Mouse (Mus musculus) MEL (cell line): ENCODE results near the gene Smg5. TPM values are rescaled to one million over a fixed set of nuclear protein-coding genes. Genes with fewer than 3 reads are reported as not detected.

Experiments
- DNase-seq: peaks from one replicate; pipeline ENCODE4 v3.0.0; 2011; ENCODE audit warnings: low read depth, low spot score
- H3K27ac ChIP-seq: 2 replicates; pipeline ENCODE4 v1.5.1; 2012; ENCODE audit warnings: low read depth, mild to moderate bottlenecking, control low read depth, low read length, moderate library complexity; ENCODE audit not compliant: control insufficient read depth
- H3K27me3 ChIP-seq, 2 experiments: fragments of 150-350 bp in 1 of 2; sonication (generic) in 1 of 2; 2 replicates each; pipeline ENCODE4 v1.6.1; 2012; ENCODE audit warnings: low read length in 2 of 2, mild to moderate bottlenecking in 2 of 2, improper control_type of control experiment in 1 of 2, moderate library complexity in 1 of 2; ENCODE audit not compliant: insufficient read depth in 2 of 2, control insufficient read depth in 1 of 2
- H3K36me3 ChIP-seq, 2 experiments: 2 replicates each; pipeline ENCODE4 v1.6.1; 2012 to 2014; ENCODE audit warnings: low read length in 2 of 2, improper control_type of control experiment in 1 of 2, inconsistent platforms in 1 of 2, mild to moderate bottlenecking in 1 of 2; ENCODE audit not compliant: insufficient read depth in 2 of 2, control insufficient read depth in 1 of 2
- H3K4me1 ChIP-seq, 2 experiments: fragments of 150-350 bp in 1 of 2; sonication (generic) in 1 of 2; 2 replicates each; pipeline ENCODE4 v1.6.1; 2012; ENCODE audit warnings: low read length in 2 of 2, improper control_type of control experiment in 1 of 2, mild to moderate bottlenecking in 1 of 2; ENCODE audit not compliant: insufficient read depth in 2 of 2, control insufficient read depth in 1 of 2
- H3K4me3 ChIP-seq, 2 experiments: fragments of 150-350 bp in 1 of 2; sonication (generic) in 1 of 2; 2 replicates each; pipeline ENCODE4 v1.5.1; 2012; ENCODE audit warnings: low read depth in 2 of 2, low read length in 2 of 2, mild to moderate bottlenecking in 2 of 2, moderate library complexity in 2 of 2, control low read depth in 1 of 2, improper control_type of control experiment in 1 of 2; ENCODE audit not compliant: control insufficient read depth in 1 of 2, insufficient read depth in 1 of 2
- H3K79me2 ChIP-seq: 2 replicates; pipeline ENCODE4 v1.6.1; 2012; ENCODE audit warnings: mild to moderate bottlenecking, low read length, moderate library complexity; ENCODE audit not compliant: control insufficient read depth, poor library complexity, insufficient read depth
- H3K9ac ChIP-seq: 2 replicates; pipeline ENCODE4 v1.6.1; 2012; ENCODE audit warnings: low read depth, mild to moderate bottlenecking, control low read depth, low read length, moderate library complexity; ENCODE audit not compliant: control insufficient read depth, poor library complexity, severe bottlenecking
- H3K9me3 ChIP-seq: fragments of 150-350 bp; sonication (generic); replicated peaks from 2 replicates; pipeline ENCODE4 v1.6.1; 2012; ENCODE audit warnings: mild to moderate bottlenecking, low read length, improper control_type of control experiment, moderate library complexity; ENCODE audit not compliant: insufficient read depth
- BHLHE40 ChIP-seq: IDR thresholded peaks from 2 replicates; pipeline ENCODE4 v1.6.1; 2012; ENCODE audit warnings: low read depth, mild to moderate bottlenecking, inconsistent platforms, low read length, improper control_type of control experiment, borderline replicate concordance
- CHD1 ChIP-seq: IDR thresholded peaks from 2 replicates; pipeline ENCODE4 v1.6.1; 2012; ENCODE audit warnings: low read depth, mild to moderate bottlenecking, inconsistent platforms, low read length, improper control_type of control experiment
- CHD2 ChIP-seq: IDR thresholded peaks from 2 replicates; pipeline ENCODE4 v1.6.1; 2011; ENCODE audit warnings: low read length, improper control_type of control experiment
- CTCF ChIP-seq, 3 experiments: IDR thresholded peaks in 2 of 3; conservative IDR thresholded peaks in 1 of 3; 2 replicates each; pipeline ENCODE4 v1.5.1; 2011 to 2012; ENCODE audit warnings: low read length in 3 of 3, low read depth in 2 of 3, mild to moderate bottlenecking in 2 of 3, improper control_type of control experiment in 1 of 3, inconsistent platforms in 1 of 3, mixed read lengths in 1 of 3, moderate library complexity in 1 of 3; ENCODE audit not compliant: control insufficient read depth in 1 of 3, insufficient read depth in 1 of 3, poor library complexity in 1 of 3, severe bottlenecking in 1 of 3
- EP300 ChIP-seq, 2 experiments: IDR thresholded peaks; 2 replicates each; pipeline ENCODE4 v1.6.1; 2011; ENCODE audit warnings: improper control_type of control experiment in 2 of 2, low read length in 2 of 2, low read depth in 1 of 2, mild to moderate bottlenecking in 1 of 2
- GATA1 ChIP-seq: IDR thresholded peaks from 2 replicates; pipeline ENCODE4 v1.6.1; 2011; ENCODE audit warnings: low read depth, low read length, improper control_type of control experiment
- HCFC1 ChIP-seq: IDR thresholded peaks from 2 replicates; pipeline ENCODE4 v1.6.1; 2012; ENCODE audit warnings: low read depth, mild to moderate bottlenecking, inconsistent platforms, low read length, improper control_type of control experiment, moderate library complexity
- JUND ChIP-seq: IDR thresholded peaks from 2 replicates; pipeline ENCODE4 v1.6.1; 2011; ENCODE audit warnings: low read depth, mild to moderate bottlenecking, improper control_type of control experiment, low read length
- KAT2A ChIP-seq: conservative IDR thresholded peaks from 2 replicates; pipeline ENCODE4 v1.6.1; 2012; ENCODE audit warnings: low read depth, low read length, improper control_type of control experiment, inconsistent platforms
- MAFK ChIP-seq: IDR thresholded peaks from 2 replicates; pipeline ENCODE4 v1.6.1; 2011; ENCODE audit warnings: low read depth, mild to moderate bottlenecking, low read length, improper control_type of control experiment, borderline replicate concordance
- MAX ChIP-seq: IDR thresholded peaks from 2 replicates; pipeline ENCODE4 v1.6.1; 2011; ENCODE audit warnings: low read length, improper control_type of control experiment
- MAZ ChIP-seq: IDR thresholded peaks from 2 replicates; pipeline ENCODE4 v1.6.1; 2012; ENCODE audit warnings: low read depth, mild to moderate bottlenecking, inconsistent platforms, low read length, improper control_type of control experiment
- MEF2A ChIP-seq: IDR thresholded peaks from 2 replicates; pipeline ENCODE4 v1.6.1; 2014; ENCODE audit warnings: low read depth, mild to moderate bottlenecking, inconsistent platforms, low read length, improper control_type of control experiment; ENCODE audit not compliant: poor library complexity, insufficient replicate concordance, severe bottlenecking; ENCODE audit errors: extremely low read depth
- MYC ChIP-seq: IDR thresholded peaks from 2 replicates; pipeline ENCODE4 v1.6.1; 2011; ENCODE audit warnings: low read depth, mild to moderate bottlenecking, low read length, improper control_type of control experiment, moderate library complexity
- NELFE ChIP-seq: IDR thresholded peaks from 2 replicates; pipeline ENCODE4 v1.6.1; 2011; ENCODE audit warnings: low read depth, low read length, improper control_type of control experiment
- POLR2A ChIP-seq, 2 experiments: IDR thresholded peaks; 2 replicates each; pipeline ENCODE4 v1.6.1; 2011 to 2012; ENCODE audit warnings: low read length in 2 of 2, mild to moderate bottlenecking in 2 of 2, control low read depth in 1 of 2, improper control_type of control experiment in 1 of 2, low read depth in 1 of 2, moderate library complexity in 1 of 2; ENCODE audit not compliant: control insufficient read depth in 1 of 2, insufficient read depth in 1 of 2, poor library complexity in 1 of 2
- POLR2AphosphoS5 ChIP-seq: IDR thresholded peaks from 2 replicates; pipeline ENCODE4 v1.6.1; 2012; ENCODE audit warnings: low read depth, borderline replicate concordance, mild to moderate bottlenecking, inconsistent platforms, low read length, moderate library complexity, mixed read lengths
- RAD21 ChIP-seq: IDR thresholded peaks from 2 replicates; pipeline ENCODE4 v1.6.1; 2011; ENCODE audit warnings: mild to moderate bottlenecking, low read depth, low read length, improper control_type of control experiment
- SMC3 ChIP-seq: IDR thresholded peaks from 2 replicates; pipeline ENCODE4 v1.6.1; 2011; ENCODE audit warnings: low read depth, low read length, improper control_type of control experiment
- TBP ChIP-seq: IDR thresholded peaks from 2 replicates; pipeline ENCODE4 v1.8.0; 2011; ENCODE audit warnings: low read depth, low read length, improper control_type of control experiment
- TCF12 ChIP-seq: IDR thresholded peaks from 2 replicates; pipeline ENCODE4 v1.6.1; 2014; ENCODE audit warnings: low read depth, mild to moderate bottlenecking, inconsistent platforms, low read length, improper control_type of control experiment, moderate library complexity
- UBTF ChIP-seq: IDR thresholded peaks from 2 replicates; pipeline ENCODE4 v1.6.1; 2012; ENCODE audit warnings: low read depth, mild to moderate bottlenecking, inconsistent platforms, low read length, improper control_type of control experiment, moderate library complexity, borderline replicate concordance; ENCODE audit not compliant: insufficient read depth
- USF1 ChIP-seq: IDR thresholded peaks from 2 replicates; pipeline ENCODE4 v1.6.1; 2014; ENCODE audit warnings: low read depth, mild to moderate bottlenecking, inconsistent platforms, low read length, improper control_type of control experiment, moderate library complexity
- ZC3H11A ChIP-seq: IDR thresholded peaks from 2 replicates; pipeline ENCODE4 v1.6.1; 2012; ENCODE audit warnings: low read depth, mild to moderate bottlenecking, inconsistent platforms, low read length, improper control_type of control experiment
- ZKSCAN1 ChIP-seq: IDR thresholded peaks from 2 replicates; pipeline ENCODE4 v1.6.1; 2012; ENCODE audit warnings: low read depth, mild to moderate bottlenecking, inconsistent platforms, low read length, improper control_type of control experiment, moderate library complexity
- ZMIZ1 ChIP-seq: IDR thresholded peaks from 2 replicates; pipeline ENCODE4 v1.6.1; 2012; ENCODE audit warnings: low read depth, mild to moderate bottlenecking, inconsistent platforms, low read length, improper control_type of control experiment, moderate library complexity
- polyA plus RNA-seq, 2 experiments: library from polyadenylated mRNA; stranded (reverse) in 1 of 2; unstranded in 1 of 2; fragments of >175 nt in 1 of 2; fragments of >200 nt in 1 of 2; gene quantifications; 2 replicates each; pipeline versions ENCODE4 v1.2.1 to v1.2.4; 2012; ENCODE audit warnings: low replicate concordance in 2 of 2, low read depth in 1 of 2; ENCODE audit not compliant: insufficient read length in 2 of 2, insufficient read depth in 1 of 2, missing spikeins in 1 of 2
- total RNA-seq: library from RNA; depleted of rRNA; stranded (reverse); fragments of 300-350 nt; gene quantifications from 2 replicates; pipeline ENCODE4 v1.2.3, GENCODE M21; 2012

Gene Smg5
- total and polyA plus RNA-seq, 3 experiments = 97.9 to 148 (median 123) TPM

GRCm38 (mm10) chr3:88361096-88361495, 25.0 kb downstream of the Smg5 start:
- Histone ChIP-seq H3K79me2 (no peaks in the 10 kb centered on the region), H3K9ac (no peak overlapping the region), H3K27ac (no peak overlapping the region), H3K4me3 (no peak overlapping the region), H3K9me3 (no peaks in the 10 kb centered on the region), H3K4me1 (no peaks in the 10 kb centered on the region), H3K36me3 (peaks cover 0 to 8% of the 10 kb centered on the region in 2 experiments; a peak in 2 of 4 replicates), H3K27me3 (no peaks in the 10 kb centered on the region)
- TF ChIP-seq NELFE = no peak
- no peak for TF ChIP-seq ZC3H11A
- no peak for TF ChIP-seq MAFK
- TF ChIP-seq UBTF = no peak
- TF ChIP-seq USF1 = no peak
- TF ChIP-seq MAZ = no peak
- TF ChIP-seq SMC3 = no peak
- TF ChIP-seq HCFC1 = no peak
- no peak for TF ChIP-seq CHD2
- TF ChIP-seq TCF12 = no peak
- no peak for TF ChIP-seq MAX
- TF ChIP-seq POLR2AphosphoS5 = no peak
- DNase-seq = no peak

GRCm38 (mm10) chr3:88361612-88362313, 25.7 kb downstream of the Smg5 start:
- no peaks in the 10 kb centered on the region for H3K79me2 ChIP-seq
- H3K9me3 ChIP-seq = no peaks in the 10 kb centered on the region
- H3K27ac ChIP-seq = no peak overlapping the region
- no peaks in the 10 kb centered on the region for H3K4me1 ChIP-seq
- no peak overlapping the region for H3K9ac ChIP-seq
- no peaks in the 10 kb centered on the region for H3K27me3 ChIP-seq
- peaks cover 0 to 6% of the 10 kb centered on the region in 2 experiments; a peak in 2 of 4 replicates for H3K36me3 ChIP-seq
- no peak for TF ChIP-seq ZKSCAN1
- no peak for TF ChIP-seq MAX
- TF ChIP-seq TCF12 = no peak
- TF ChIP-seq JUND = no peak
- no peak for TF ChIP-seq KAT2A
- no peak for TF ChIP-seq CHD1
- no peak for TF ChIP-seq RAD21
- TF ChIP-seq POLR2A (IDR thresholded peaks at IDR 0.05; ENCODE audit: control insufficient read depth in 1 of 2, insufficient read depth in 1 of 2, low read depth in 1 of 2, low read length in 2 of 2, poor library complexity in 1 of 2) = no peak
- no peak for TF ChIP-seq EP300 (IDR thresholded peaks at IDR 0.05; ENCODE audit: low read depth in 1 of 2, low read length in 2 of 2)
- TF ChIP-seq CTCF (IDR thresholded peaks at IDR 0.05 in 2 of 3, conservative IDR thresholded peaks at IDR 0.05 in 1 of 3; ENCODE audit: control insufficient read depth in 1 of 3, insufficient read depth in 1 of 3, low read depth in 2 of 3, low read length in 3 of 3, poor library complexity in 1 of 3, severe bottlenecking in 1 of 3) = no peak
- TF ChIP-seq UBTF = no peak
- no peak for TF ChIP-seq TBP
- TF ChIP-seq MEF2A = no peak
- no peak for TF ChIP-seq BHLHE40
- TF ChIP-seq MYC = no peak
- TF ChIP-seq ZMIZ1 = no peak
- TF ChIP-seq GATA1 = no peak
- DNase-seq = no peak
- H3K4me3 ChIP-seq = no peak overlapping the region
